Mouse (Mus musculus): ENCODE measurements around the gene Nr1d1. TPM values are rescaled to one million over a fixed set of nuclear protein-coding genes. Genes with fewer than 3 reads are reported as not detected.
A peak's percentile ranks its signal among the peaks of the same experiment; 100 is the strongest.

Gene Nr1d1
- polyA plus RNA-seq, 1 experiment from 2014 or later, result 6.4 TPM

- 87% methylated on average over 1 of the region's 1 CpGs for WGBS
- no peak overlapping the region for H3K4me2 ChIP-seq (ENCODE audit: low read length)
Measured at GRCm38 (mm10) chr11:98736176-98736575, 39.0 kb downstream of the Nr1d1 start.

GRCm38 (mm10) chr11:98735111-98735510, 40.0 kb downstream of the Nr1d1 start:
- H3K36me3 ChIP-seq (ENCODE audit: control insufficient read depth, insufficient read depth, low read length), result no peaks in the 10 kb centered on the region
- H3K9ac ChIP-seq (ENCODE audit: low read length), result no peak overlapping the region
- WGBS, result 77% methylated on average over 4 of the region's 4 CpGs
- no peak overlapping the region for H3K4me2 ChIP-seq (ENCODE audit: low read length)
- H3K4me3 ChIP-seq (ENCODE audit: control insufficient read depth in 1 of 2, insufficient read depth in 1 of 2, low read depth in 1 of 2, low read length in 2 of 2), result no peak overlapping the region
- H3K27ac ChIP-seq (replicated peaks in 1 of 2; ENCODE audit: control insufficient read depth in 1 of 2, insufficient read depth in 1 of 2, low read depth in 2 of 2, low read length in 2 of 2), result no peak overlapping the region
- peaks cover 3% of the 10 kb centered on the region; the same call in 1 of the 2 replicates for H3K9me3 ChIP-seq (ENCODE audit: control insufficient read depth, low read length)
- peaks cover 7 to 16% of the 10 kb centered on the region in 2 experiments; a peak in 3 of 4 replicates for H3K4me1 ChIP-seq (ENCODE audit: control insufficient read depth in 2 of 2, insufficient read depth in 2 of 2, low read length in 2 of 2)
- no peaks in the 10 kb centered on the region for H3K27me3 ChIP-seq (ENCODE audit: control insufficient read depth, insufficient read depth, low read length)
- ATAC-seq (ENCODE audit: insufficient number of reproducible peaks, insufficient read depth, low FRiP score, low read depth), result no peak

More at GRCm38 (mm10) chr11:98736176-98736575, 39.0 kb downstream of the Nr1d1 start:
- no peak for ATAC-seq (ENCODE audit: insufficient number of reproducible peaks, insufficient read depth, low FRiP score, low read depth)
- no peak overlapping the region for H3K9ac ChIP-seq (ENCODE audit: low read length)
- no peaks in the 10 kb centered on the region for H3K36me3 ChIP-seq (ENCODE audit: control insufficient read depth, insufficient read depth, low read length)
- H3K27me3 ChIP-seq (ENCODE audit: control insufficient read depth, insufficient read depth, low read length), result no peaks in the 10 kb centered on the region
- no peak overlapping the region for H3K4me3 ChIP-seq (ENCODE audit: control insufficient read depth in 1 of 2, insufficient read depth in 1 of 2, low read depth in 1 of 2, low read length in 2 of 2)
- no peak overlapping the region for H3K27ac ChIP-seq (replicated peaks in 1 of 2; ENCODE audit: control insufficient read depth in 1 of 2, insufficient read depth in 1 of 2, low read depth in 2 of 2, low read length in 2 of 2)
- H3K4me1 ChIP-seq (ENCODE audit: control insufficient read depth in 2 of 2, insufficient read depth in 2 of 2, low read length in 2 of 2), result peaks cover 9 to 19% of the 10 kb centered on the region in 2 experiments; a peak in 3 of 4 replicates
- H3K9me3 ChIP-seq (ENCODE audit: control insufficient read depth, low read length), result peaks cover 3% of the 10 kb centered on the region; the same call in 1 of the 2 replicates

- Histone ChIP-seq H3K4me1 (ENCODE audit: control insufficient read depth in 2 of 2, insufficient read depth in 2 of 2, low read length in 2 of 2) (peaks cover 4 to 8% of the 10 kb centered on the region in 2 experiments; a peak in 3 of 4 replicates), H3K9me3 (ENCODE audit: control insufficient read depth, low read length) (peaks cover 3% of the 10 kb centered on the region; the same call in 1 of the 2 replicates), H3K27ac (replicated peaks in 1 of 2; ENCODE audit: control insufficient read depth in 1 of 2, insufficient read depth in 1 of 2, low read depth in 2 of 2, low read length in 2 of 2) (no peak overlapping the region), H3K4me3 (ENCODE audit: control insufficient read depth in 1 of 2, insufficient read depth in 1 of 2, low read depth in 1 of 2, low read length in 2 of 2) (no peak overlapping the region), H3K36me3 (ENCODE audit: control insufficient read depth, insufficient read depth, low read length) (no peaks in the 10 kb centered on the region), H3K9ac (ENCODE audit: low read length) (no peak overlapping the region), H3K27me3 (ENCODE audit: control insufficient read depth, insufficient read depth, low read length) (no peaks in the 10 kb centered on the region), H3K4me2 (ENCODE audit: low read length) (no peak overlapping the region)
- WGBS, result 67% methylated on average over 3 of the region's 3 CpGs
- ATAC-seq (ENCODE audit: insufficient number of reproducible peaks, insufficient read depth, low FRiP score, low read depth), result no peak
Measured at GRCm38 (mm10) chr11:98734020-98734419, 41.1 kb downstream of the Nr1d1 start.

GRCm38 (mm10) chr11:98731134-98731533, 44.0 kb downstream of the Nr1d1 start:
- Histone ChIP-seq H3K9ac (ENCODE audit: low read length) (no peak overlapping the region), H3K4me2 (ENCODE audit: low read length) (no peak overlapping the region), H3K4me1 (ENCODE audit: control insufficient read depth in 2 of 2, insufficient read depth in 2 of 2, low read length in 2 of 2) (peaks cover 4 to 10% of the 10 kb centered on the region in 2 experiments), H3K27me3 (ENCODE audit: control insufficient read depth, insufficient read depth, low read length) (no peaks in the 10 kb centered on the region), H3K27ac (replicated peaks in 1 of 2; ENCODE audit: control insufficient read depth in 1 of 2, insufficient read depth in 1 of 2, low read depth in 2 of 2, low read length in 2 of 2) (no peak overlapping the region), H3K9me3 (ENCODE audit: control insufficient read depth, low read length) (peaks cover 3% of the 10 kb centered on the region; the same call in 1 of the 2 replicates), H3K4me3 (ENCODE audit: control insufficient read depth in 1 of 2, insufficient read depth in 1 of 2, low read depth in 1 of 2, low read length in 2 of 2) (no peak overlapping the region), H3K36me3 (ENCODE audit: control insufficient read depth, insufficient read depth, low read length) (peaks cover 13% of the 10 kb centered on the region)
- no peak for ATAC-seq (ENCODE audit: insufficient number of reproducible peaks, insufficient read depth, low FRiP score, low read depth)
- 50% methylated on average over 5 of the region's 5 CpGs for WGBS

GRCm38 (mm10) chr11:98730727-98731126, 44.4 kb downstream of the Nr1d1 start:
- ATAC-seq (ENCODE audit: insufficient number of reproducible peaks, insufficient read depth, low FRiP score, low read depth), result no peak
- Histone ChIP-seq H3K4me3 (ENCODE audit: control insufficient read depth in 1 of 2, insufficient read depth in 1 of 2, low read depth in 1 of 2, low read length in 2 of 2) (no peak overlapping the region), H3K27me3 (ENCODE audit: control insufficient read depth, insufficient read depth, low read length) (no peaks in the 10 kb centered on the region), H3K9me3 (ENCODE audit: control insufficient read depth, low read length) (peaks cover 3% of the 10 kb centered on the region; the same call in 1 of the 2 replicates), H3K9ac (ENCODE audit: low read length) (no peak overlapping the region), H3K27ac (replicated peaks in 1 of 2; ENCODE audit: control insufficient read depth in 1 of 2, insufficient read depth in 1 of 2, low read depth in 2 of 2, low read length in 2 of 2) (no peak overlapping the region), H3K4me1 (ENCODE audit: control insufficient read depth in 2 of 2, insufficient read depth in 2 of 2, low read length in 2 of 2) (peaks cover 4 to 10% of the 10 kb centered on the region in 2 experiments), H3K4me2 (ENCODE audit: low read length) (no peak overlapping the region), H3K36me3 (ENCODE audit: control insufficient read depth, insufficient read depth, low read length) (peaks cover 17% of the 10 kb centered on the region)
- WGBS, result 57% methylated on average over 4 of the region's 4 CpGs

GRCm38 (mm10) chr11:98729119-98729588, 46.0 kb downstream of the Nr1d1 start, which contains the start of gene Med24:
Gene Med24, minus strand, starts transcription at chr11:98729435.
- Histone ChIP-seq H3K27ac (replicated peaks in 1 of 2; ENCODE audit: control insufficient read depth in 1 of 2, insufficient read depth in 1 of 2, low read depth in 2 of 2, low read length in 2 of 2) (peak within 1 kb of the TSS; percentile 11 to 69; a peak in 3 of 4 replicates), H3K9ac (ENCODE audit: low read length) (peak within 1 kb of the TSS; percentile 78), H3K36me3 (ENCODE audit: control insufficient read depth, insufficient read depth, low read length) (peaks cover 33% of the 10 kb centered on the region), H3K4me1 (ENCODE audit: control insufficient read depth in 2 of 2, insufficient read depth in 2 of 2, low read length in 2 of 2) (peaks cover 4 to 10% of the 10 kb centered on the region in 2 experiments), H3K4me2 (ENCODE audit: low read length) (peak within 1 kb of the TSS; percentile 76), H3K9me3 (ENCODE audit: control insufficient read depth, low read length) (peaks cover under 1% of the 10 kb centered on the region; the same call in 1 of the 2 replicates), H3K27me3 (ENCODE audit: control insufficient read depth, insufficient read depth, low read length) (no peaks in the 10 kb centered on the region), H3K4me3 (ENCODE audit: control insufficient read depth in 1 of 2, insufficient read depth in 1 of 2, low read depth in 1 of 2, low read length in 2 of 2) (peak within 1 kb of the TSS; percentile 47 to 89)
- peak; percentile 81 for ATAC-seq (ENCODE audit: insufficient number of reproducible peaks, insufficient read depth, low FRiP score, low read depth)
- under 1% methylated on average over 16 of the region's 16 CpGs for WGBS

- Histone ChIP-seq H3K36me3 (ENCODE audit: control insufficient read depth, insufficient read depth, low read length) (peaks cover 40% of the 10 kb centered on the region), H3K4me2 (ENCODE audit: low read length) (no peak overlapping the region), H3K4me1 (ENCODE audit: control insufficient read depth in 2 of 2, insufficient read depth in 2 of 2, low read length in 2 of 2) (peaks cover 11 to 21% of the 10 kb centered on the region in 2 experiments), H3K27ac (replicated peaks in 1 of 2; ENCODE audit: control insufficient read depth in 1 of 2, insufficient read depth in 1 of 2, low read depth in 2 of 2, low read length in 2 of 2) (no peak overlapping the region), H3K9ac (ENCODE audit: low read length) (no peak overlapping the region), H3K27me3 (ENCODE audit: control insufficient read depth, insufficient read depth, low read length) (no peaks in the 10 kb centered on the region), H3K9me3 (ENCODE audit: control insufficient read depth, low read length) (no peaks in the 10 kb centered on the region), H3K4me3 (ENCODE audit: control insufficient read depth in 1 of 2, insufficient read depth in 1 of 2, low read depth in 1 of 2, low read length in 2 of 2) (no peak overlapping the region)
- ATAC-seq (ENCODE audit: insufficient number of reproducible peaks, insufficient read depth, low FRiP score, low read depth), result no peak
- WGBS, result 92% methylated on average over 15 of the region's 15 CpGs
Measured at GRCm38 (mm10) chr11:98725926-98726506, 49.1 kb downstream of the Nr1d1 start.

Measured in heart, embryonic 14.5 days (tissue).